Comparison of ENCODE assay signal across 15 mouse cellular contexts in genomic region chr8:100499614-100500341, GRCm38 (mm10).
DNase-seq lines count a peak whose midpoint lies in the region; ATAC-seq lines count a peak whose summit lies in the region.
"Had no signal": no experiment of that assay in that cellular context is flagged by ENCODE, and none has a peak within 500 bp of the region (broad histone marks: within the 10 kb centered on the region; RNA-seq: fewer than 3 reads in every experiment).

No protein-coding gene starts in this region.

- H3K4me3 ChIP-seq in hindbrain, embryonic 11.5 days (ENCODE audit: low read depth, low read length), result no peak overlapping the region
- no peak overlapping the region for H3K4me3 ChIP-seq in hindbrain, embryonic 10.5 days
- H3K4me3 ChIP-seq in forebrain, embryonic 16.5 days (replicated peaks; ENCODE audit: low read length), result no peak overlapping the region
- H3K4me3 ChIP-seq in midbrain, embryonic 10.5 days, result no peak overlapping the region
- no peak overlapping the region for H3K4me3 ChIP-seq in neural tube, embryonic 13.5 days
- H3K4me3 ChIP-seq: heart, embryonic 12.5 days; intestine, embryonic 15.5 days; stomach, embryonic 15.5 days had no signal

- H3K9me3 ChIP-seq in hindbrain, embryonic 11.5 days (ENCODE audit: control insufficient read depth, low read length), result no peaks in the 10 kb centered on the region
- H3K9me3 ChIP-seq in hindbrain, embryonic 10.5 days, result no peaks in the 10 kb centered on the region
- no peaks in the 10 kb centered on the region for H3K9me3 ChIP-seq in forebrain, embryonic 16.5 days (ENCODE audit: control insufficient read depth, low read length)
- H3K9me3 ChIP-seq in midbrain, embryonic 10.5 days (replicated peaks), result no peaks in the 10 kb centered on the region
- no peaks in the 10 kb centered on the region for H3K9me3 ChIP-seq in neural tube, embryonic 13.5 days
- H3K9me3 ChIP-seq: heart, embryonic 12.5 days; intestine, embryonic 15.5 days; stomach, embryonic 15.5 days had no signal

- H3K27ac ChIP-seq in hindbrain, embryonic 11.5 days (ENCODE audit: low read depth, low read length), result no peak overlapping the region
- H3K27ac ChIP-seq in hindbrain, embryonic 10.5 days, result no peak overlapping the region
- H3K27ac ChIP-seq in forebrain, embryonic 16.5 days (ENCODE audit: low read length), result no peak overlapping the region; the same call in 1 of the 2 replicates
- peak overlapping the region; percentile 67 for H3K27ac ChIP-seq in midbrain, embryonic 10.5 days (replicated peaks)
- H3K27ac ChIP-seq in neural tube, embryonic 13.5 days (replicated peaks), result peak overlapping the region; percentile 52
- H3K27ac ChIP-seq: intestine, embryonic 15.5 days; stomach, embryonic 15.5 days had no signal

- H3K4me2 ChIP-seq in hindbrain, embryonic 11.5 days (replicated peaks; ENCODE audit: low read depth, low read length), result no peak overlapping the region
- no peak overlapping the region for H3K4me2 ChIP-seq in forebrain, embryonic 16.5 days (ENCODE audit: low read length)
- no peak overlapping the region for H3K4me2 ChIP-seq in neural tube, embryonic 13.5 days
- H3K4me2 ChIP-seq: heart, embryonic 12.5 days; intestine, embryonic 15.5 days; stomach, embryonic 15.5 days had no signal

- no peak overlapping the region for H3K9ac ChIP-seq in hindbrain, embryonic 11.5 days (ENCODE audit: low read depth, low read length)
- H3K9ac ChIP-seq in forebrain, embryonic 16.5 days (replicated peaks; ENCODE audit: low read depth, low read length), result no peak overlapping the region
- no peak overlapping the region for H3K9ac ChIP-seq in neural tube, embryonic 13.5 days
- H3K9ac ChIP-seq: heart, embryonic 12.5 days; intestine, embryonic 15.5 days; stomach, embryonic 15.5 days had no signal

- no peaks in the 10 kb centered on the region for H3K27me3 ChIP-seq in hindbrain, embryonic 11.5 days (ENCODE audit: control insufficient read depth, insufficient read depth, low read length)
- H3K27me3 ChIP-seq in hindbrain, embryonic 10.5 days (ENCODE audit: insufficient read depth, poor library complexity, severe bottlenecking), result no peaks in the 10 kb centered on the region
- no peaks in the 10 kb centered on the region for H3K27me3 ChIP-seq in forebrain, embryonic 16.5 days (replicated peaks; ENCODE audit: control insufficient read depth, insufficient read depth, low read length)
- H3K27me3 ChIP-seq in midbrain, embryonic 10.5 days (ENCODE audit: low read depth, poor library complexity, severe bottlenecking), result no peaks in the 10 kb centered on the region
- no peaks in the 10 kb centered on the region for H3K27me3 ChIP-seq in neural tube, embryonic 13.5 days
- H3K27me3 ChIP-seq: heart, embryonic 12.5 days; intestine, embryonic 15.5 days; stomach, embryonic 15.5 days had no signal

- peak; percentile 19 for DNase-seq in hindbrain, embryonic 11.5 days (ENCODE audit: low spot score)
- DNase-seq in hindbrain, embryonic 10.5 days (ENCODE audit: low spot score), result no peak
- peak; percentile 16 for DNase-seq in midbrain, embryonic 10.5 days (ENCODE audit: low spot score)
- DNase-seq in frontal cortex, postnatal 14 days (ENCODE audit: low spot score in 2 of 2), result no peak
- DNase-seq in lung, postnatal 36 days, result no peak
- DNase-seq: adrenal gland, postnatal 10 days; cerebellum, adult 18-20 months; layer of hippocampus, postnatal 36 days; lung, adult 18-20 months; thymus, adult 2 months had no signal

- WGBS in hindbrain, embryonic 11.5 days, result 35% methylated on average over 6 of the region's 6 CpGs
- WGBS in hindbrain, embryonic 10.5 days, result 36% methylated on average over 6 of the region's 6 CpGs
- 14% methylated on average over 6 of the region's 6 CpGs for WGBS in forebrain, embryonic 16.5 days
- WGBS in midbrain, embryonic 10.5 days, result 47% methylated on average over 6 of the region's 6 CpGs
- WGBS in neural tube, embryonic 13.5 days, result 27% methylated on average over 6 of the region's 6 CpGs

- H3K4me1 ChIP-seq in hindbrain, embryonic 11.5 days (replicated peaks; ENCODE audit: control insufficient read depth, insufficient read depth, low read length), result no peaks in the 10 kb centered on the region
- peaks cover 8% of the 10 kb centered on the region; the same call in 1 of the 2 replicates for H3K4me1 ChIP-seq in hindbrain, embryonic 10.5 days (replicated peaks)
- H3K4me1 ChIP-seq in forebrain, embryonic 16.5 days (replicated peaks; ENCODE audit: control insufficient read depth, insufficient read depth, low read length), result peaks cover 3% of the 10 kb centered on the region; the same call in 1 of the 2 replicates
- H3K4me1 ChIP-seq in midbrain, embryonic 10.5 days, result peaks cover 22% of the 10 kb centered on the region
- no peaks in the 10 kb centered on the region; the same call in 1 of the 2 replicates for H3K4me1 ChIP-seq in neural tube, embryonic 13.5 days (replicated peaks)
- H3K4me1 ChIP-seq: heart, embryonic 12.5 days; intestine, embryonic 15.5 days; stomach, embryonic 15.5 days had no signal

- peak; percentile 77 for ATAC-seq in hindbrain, embryonic 11.5 days (ENCODE audit: low FRiP score)
- ATAC-seq in forebrain, embryonic 16.5 days, result peak; percentile 36
- ATAC-seq in neural tube, embryonic 13.5 days (ENCODE audit: low read depth), result peak; percentile 50
- ATAC-seq: intestine, embryonic 15.5 days had no signal

- no peaks in the 10 kb centered on the region for H3K36me3 ChIP-seq in hindbrain, embryonic 11.5 days (ENCODE audit: control insufficient read depth, insufficient read depth, low read length)
- H3K36me3 ChIP-seq in hindbrain, embryonic 10.5 days, result no peaks in the 10 kb centered on the region
- no peaks in the 10 kb centered on the region for H3K36me3 ChIP-seq in forebrain, embryonic 16.5 days (ENCODE audit: control insufficient read depth, insufficient read depth)
- no peaks in the 10 kb centered on the region for H3K36me3 ChIP-seq in midbrain, embryonic 10.5 days
- H3K36me3 ChIP-seq in neural tube, embryonic 13.5 days, result no peaks in the 10 kb centered on the region
- H3K36me3 ChIP-seq: heart, embryonic 12.5 days; intestine, embryonic 15.5 days; stomach, embryonic 15.5 days had no signal

Comparison
In these comparisons a context has a peak if more than half of its experiments do, and no peak if none do; other contexts are left out.
1. DNase-seq: peak in hindbrain, embryonic 11.5 days (single experiment) and midbrain, embryonic 10.5 days (single experiment); none in hindbrain, embryonic 10.5 days (single experiment), frontal cortex, postnatal 14 days (0 of 2) and lung, postnatal 36 days (single experiment).
2. H3K27ac ChIP-seq: peak in midbrain, embryonic 10.5 days (single experiment) and neural tube, embryonic 13.5 days (single experiment); none in hindbrain, embryonic 11.5 days (single experiment), hindbrain, embryonic 10.5 days (single experiment) and forebrain, embryonic 16.5 days (single experiment).
3. Peak in every context shown above with its lines, with median percentiles within 50 percentile points of each other: ATAC-seq.